Mouse (Mus musculus) spleen, postnatal 36 days (tissue): Measurements from ENCODE around the gene Gm20489.
A peak's percentile ranks its signal among the peaks of the same experiment; 100 is the strongest.

Experiments used
- DNase-seq, 2 experiments: peaks; one replicate each; pipeline ENCODE4 v3.0.0; 2022; ENCODE audit warnings: low spot score in 2 of 2, mixed read lengths in 1 of 2

The Gm20489 gene

DNA sequence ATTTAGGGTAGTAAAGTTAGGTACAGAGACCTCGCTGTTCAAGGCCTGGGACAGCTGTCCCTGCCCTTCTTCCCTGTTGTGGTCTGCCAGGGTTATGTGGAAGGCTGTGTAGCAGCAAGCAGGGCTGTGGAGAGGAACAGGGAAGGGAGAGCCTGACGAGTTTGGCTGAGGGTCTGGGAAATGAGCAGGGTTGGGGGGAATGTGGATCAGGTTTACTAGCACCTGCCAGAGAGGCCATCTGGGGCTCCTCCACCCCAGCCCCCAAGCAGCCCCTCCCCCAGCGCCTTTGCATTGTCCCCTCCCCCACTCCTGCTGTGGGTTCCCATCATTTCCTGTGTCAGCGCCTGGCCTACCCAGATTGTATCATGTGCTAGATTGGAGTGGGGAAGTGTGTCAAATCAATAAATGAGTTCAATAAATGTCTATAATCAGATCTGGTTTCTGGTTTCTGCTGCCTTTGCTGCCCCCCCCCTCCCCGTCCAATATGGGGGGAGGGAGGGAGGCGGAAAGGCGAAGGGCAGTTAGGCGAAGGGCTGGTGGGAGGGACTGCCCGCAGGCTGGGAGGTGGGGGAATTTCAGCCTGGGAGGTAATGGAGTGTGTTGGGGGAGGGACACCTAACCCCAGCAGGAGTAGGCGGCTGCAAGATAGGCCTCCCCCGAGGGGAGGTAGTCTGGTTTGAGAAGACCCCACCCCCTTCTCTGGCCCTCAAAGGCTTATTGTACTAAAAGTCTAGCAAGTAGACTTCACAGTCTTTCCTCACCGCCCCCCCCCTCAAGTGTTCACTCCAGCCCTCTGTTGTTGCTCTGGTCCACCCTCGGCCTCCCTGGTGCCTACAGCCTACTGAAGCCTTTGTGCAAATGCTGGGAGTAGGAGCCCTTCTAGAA lies 8.1 kb downstream of the Gm20489 start:
- DNase-seq = no peak

DNA sequence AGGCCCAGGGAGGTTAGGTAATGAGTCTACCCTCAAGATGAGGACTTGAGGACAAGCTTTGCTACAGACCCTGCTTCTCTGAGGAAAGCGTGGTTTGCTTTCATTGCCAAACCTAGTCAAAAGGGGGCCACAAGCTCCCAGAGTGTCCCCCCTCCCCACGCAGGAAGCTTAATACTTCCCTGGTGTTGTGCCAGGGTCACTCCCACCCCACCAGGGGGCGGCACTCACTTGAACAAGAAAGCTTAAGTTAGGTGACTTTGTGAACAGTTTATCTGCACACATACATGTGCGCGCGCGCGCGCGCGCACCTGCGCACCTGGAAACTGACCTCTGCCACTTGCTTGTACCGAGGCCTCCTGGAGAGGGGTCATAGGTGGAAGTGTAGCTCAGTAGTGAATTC lies 12.2 kb downstream of the Gm20489 start:
- DNase-seq = peak; percentile 41 to 52

GRCm38 (mm10) chrX:101254740-101255139 lies 14.1 kb downstream of the Gm20489 start:
- no peak for DNase-seq

GRCm38 (mm10) chrX:101253952-101254729 lies 14.7 kb downstream of the Gm20489 start, which contains the start of gene Foxo4:
Gene Foxo4, plus strand, starts transcription at chrX:101254528.
- DNase-seq = peak; percentile 90 to 93

GRCm38 (mm10) chrX:101245011-101245410 lies 23.8 kb downstream of the Gm20489 start:
- no peak for DNase-seq

DNA sequence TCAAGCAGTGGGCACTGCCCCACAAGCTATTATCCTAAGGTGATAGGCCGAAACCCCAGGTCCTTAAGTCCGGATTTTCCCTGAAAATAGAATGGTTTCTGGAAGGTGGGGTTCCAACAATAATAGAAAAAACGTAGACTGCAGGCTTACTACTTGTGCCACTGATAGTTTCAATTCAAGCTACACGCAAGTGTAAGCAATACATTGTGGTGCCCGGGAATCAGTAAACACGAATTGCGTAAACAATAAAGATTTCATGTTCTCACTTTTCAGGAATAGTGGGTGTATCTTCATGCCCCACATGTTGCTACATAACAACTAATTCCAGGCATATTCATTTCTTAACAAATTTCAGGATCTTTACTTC lies 46.0 kb downstream of the Gm20489 start:
- DNase-seq = no peak

GRCm38 (mm10) chrX:101221834-101222795 lies 46.7 kb downstream of the Gm20489 start, which contains the start of gene Snx12:
Gene Snx12, minus strand, starts transcription at chrX:101222563.
- peak; percentile 83 to 85 for DNase-seq
